Mouse (Mus musculus): Measurements from ENCODE around the gene Lrch3. TPM values are rescaled to one million over a fixed set of nuclear protein-coding genes. Genes with fewer than 3 reads are reported as not detected.
"Not testable (repeated sequence)": the region's sequence is repeated elsewhere in the genome, so short reads cannot be mapped to it uniquely, and the experiment has no call there.

Gene Lrch3
- polyA plus RNA-seq, 1 experiment = 52.7 TPM

DNA sequence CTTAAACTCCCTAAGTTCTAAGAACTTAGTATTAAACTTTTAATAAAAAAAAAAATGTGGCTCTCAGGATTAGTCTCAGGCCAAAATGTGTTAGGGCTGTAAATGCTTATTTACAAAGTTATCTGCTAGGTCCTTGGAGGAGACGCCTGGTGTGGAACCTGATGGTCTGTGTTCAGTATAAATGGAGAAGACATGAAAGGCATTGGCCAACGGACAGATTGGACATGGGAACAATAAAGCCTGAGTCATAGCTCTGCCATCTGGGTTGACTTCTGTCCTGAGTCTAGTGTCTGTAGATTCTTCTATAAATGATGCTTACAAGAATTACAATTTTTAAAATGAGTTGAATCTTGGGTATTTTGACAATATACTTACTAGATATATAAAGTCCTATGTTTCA, 7.7 kb upstream of the Lrch3 start:
- Histone ChIP-seq H3K4me1 (ENCODE audit: control insufficient read depth, insufficient read depth, low read length) (no peaks in the 10 kb centered on the region), H3K27ac (ENCODE audit: insufficient read depth, low read length) (no peak overlapping the region), H3K4me3 (ENCODE audit: insufficient read depth, low read length) (no peak overlapping the region)
- TF ChIP-seq POLR2A (IDR thresholded peaks at IDR 0.05; ENCODE audit: low read depth, low read length) (no peak), CTCF (IDR thresholded peaks at IDR 0.05; ENCODE audit: borderline replicate concordance, insufficient read depth, low read length) (no peak)

DNA sequence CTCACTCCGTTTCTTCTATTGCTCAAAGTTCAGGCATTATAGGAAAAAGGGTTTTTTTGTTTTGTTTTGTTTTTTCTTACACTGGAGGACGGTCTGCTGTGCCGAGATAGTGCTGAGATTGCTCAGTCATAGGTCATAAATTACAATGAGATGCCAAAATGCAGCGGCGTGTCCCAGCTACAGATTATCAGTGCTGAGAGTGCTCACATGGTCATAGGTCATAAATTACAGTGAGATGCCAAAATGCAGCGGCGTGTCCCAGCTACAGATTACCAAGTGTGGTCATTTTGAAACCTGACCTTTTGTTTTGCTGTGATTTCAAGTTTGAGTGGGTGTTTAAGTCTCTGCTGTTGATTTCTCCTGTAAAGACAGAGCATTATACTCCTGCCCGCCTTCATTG, 7.2 kb upstream of the Lrch3 start:
- Histone ChIP-seq H3K27ac (ENCODE audit: insufficient read depth, low read length) (no peak overlapping the region), H3K4me1 (ENCODE audit: control insufficient read depth, insufficient read depth, low read length) (no peaks in the 10 kb centered on the region), H3K4me3 (ENCODE audit: insufficient read depth, low read length) (no peak overlapping the region)
- TF ChIP-seq CTCF (IDR thresholded peaks at IDR 0.05; ENCODE audit: borderline replicate concordance, insufficient read depth, low read length) (no peak), POLR2A (IDR thresholded peaks at IDR 0.05; ENCODE audit: low read depth, low read length) (no peak)

DNA sequence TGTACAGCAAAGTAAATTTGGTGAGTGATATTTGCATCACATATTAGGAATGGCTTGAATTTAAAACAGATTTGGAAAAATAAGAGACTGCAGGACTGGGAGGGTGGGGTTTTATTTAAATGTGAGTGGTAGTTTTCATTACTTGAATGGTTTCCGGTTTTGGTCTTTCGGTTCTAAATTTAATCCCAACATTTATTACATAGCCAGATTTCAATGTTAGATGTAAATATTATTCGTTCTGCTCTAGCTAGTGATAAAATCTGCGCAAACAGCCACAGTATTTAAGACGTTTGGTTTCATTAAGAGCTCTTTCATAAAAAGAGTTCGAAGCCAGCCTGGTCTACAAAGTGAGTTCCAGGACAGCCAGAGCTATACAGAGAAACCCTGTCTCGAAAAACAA, 688 bp upstream of the Lrch3 start:
- H3K4me3 ChIP-seq (ENCODE audit: insufficient read depth, low read length) = no peak overlapping the region
- H3K4me1 ChIP-seq (ENCODE audit: control insufficient read depth, insufficient read depth, low read length) = no peaks in the 10 kb centered on the region
- no peak overlapping the region for H3K27ac ChIP-seq (ENCODE audit: insufficient read depth, low read length)
- TF ChIP-seq POLR2A (IDR thresholded peaks at IDR 0.05; ENCODE audit: low read depth, low read length) (no peak), CTCF (IDR thresholded peaks at IDR 0.05; ENCODE audit: borderline replicate concordance, insufficient read depth, low read length) (no peak)

GRCm38 (mm10) chr16:32915292-32916068, 1.6 kb downstream of the Lrch3 start:
- TF ChIP-seq CTCF (IDR thresholded peaks at IDR 0.05; ENCODE audit: borderline replicate concordance, insufficient read depth, low read length) (no peak), POLR2A (IDR thresholded peaks at IDR 0.05; ENCODE audit: low read depth, low read length) (no peak)
- Histone ChIP-seq H3K4me1 (ENCODE audit: control insufficient read depth, insufficient read depth, low read length) (peaks cover 4% of the 10 kb centered on the region; the same call in 1 of the 2 replicates), H3K4me3 (ENCODE audit: insufficient read depth, low read length) (peak overlapping the region; percentile 45), H3K27ac (ENCODE audit: insufficient read depth, low read length) (no peak overlapping the region)

DNA sequence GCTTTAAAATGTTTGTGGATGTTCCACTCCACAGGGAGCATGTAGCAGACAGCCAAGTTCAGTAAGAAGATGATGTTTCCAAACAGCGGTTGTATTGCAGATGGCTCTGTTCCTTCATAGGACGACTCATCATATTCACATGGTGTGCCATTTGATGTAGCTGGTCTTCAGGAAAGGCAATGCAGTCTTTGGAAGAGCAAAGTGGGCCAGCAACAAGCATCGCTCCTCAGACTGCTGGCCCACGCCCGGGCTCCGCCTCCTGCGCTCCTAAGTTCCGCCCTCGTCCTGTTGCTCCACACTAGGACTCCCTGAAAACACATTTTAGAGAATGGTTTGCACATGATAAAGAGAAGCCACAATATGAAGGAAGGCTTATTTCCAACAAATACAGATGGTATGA, 12.7 kb downstream of the Lrch3 start:
- H3K4me1 ChIP-seq (ENCODE audit: control insufficient read depth, insufficient read depth, low read length); H3K4me3 ChIP-seq (ENCODE audit: insufficient read depth, low read length); H3K27ac ChIP-seq (ENCODE audit: insufficient read depth, low read length): not testable (repeated sequence)

GRCm38 (mm10) chr16:32927044-32927443, 13.1 kb downstream of the Lrch3 start:
- Histone ChIP-seq H3K4me1 (ENCODE audit: control insufficient read depth, insufficient read depth, low read length) (peaks cover 2% of the 10 kb centered on the region; the same call in 1 of the 2 replicates), H3K27ac (ENCODE audit: insufficient read depth, low read length) (no peak overlapping the region), H3K4me3 (ENCODE audit: insufficient read depth, low read length) (no peak overlapping the region)
- no peak for TF ChIP-seq CTCF (IDR thresholded peaks at IDR 0.05; ENCODE audit: borderline replicate concordance, insufficient read depth, low read length)

- H3K4me3 ChIP-seq (ENCODE audit: insufficient read depth, low read length) = no peak overlapping the region
- no peak overlapping the region for H3K27ac ChIP-seq (ENCODE audit: insufficient read depth, low read length)
- H3K4me1 ChIP-seq (ENCODE audit: control insufficient read depth, insufficient read depth, low read length) = peaks cover 3% of the 10 kb centered on the region
- TF ChIP-seq POLR2A (IDR thresholded peaks at IDR 0.05; ENCODE audit: low read depth, low read length) = no peak
- TF ChIP-seq CTCF (IDR thresholded peaks at IDR 0.05; ENCODE audit: borderline replicate concordance, insufficient read depth, low read length) = no peak
These were observed 16.0 kb downstream of the Lrch3 start for GRCm38 (mm10) chr16:32929918-32930317.

- peak overlapping the region; percentile 62; the same call in 1 of the 2 replicates for H3K27ac ChIP-seq (ENCODE audit: insufficient read depth, low read length)
- peaks cover 7% of the 10 kb centered on the region; the same call in 1 of the 2 replicates for H3K4me1 ChIP-seq (ENCODE audit: control insufficient read depth, insufficient read depth, low read length)
- no peak overlapping the region for H3K4me3 ChIP-seq (ENCODE audit: insufficient read depth, low read length)
- TF ChIP-seq CTCF (IDR thresholded peaks at IDR 0.05; ENCODE audit: borderline replicate concordance, insufficient read depth, low read length) (no peak), POLR2A (IDR thresholded peaks at IDR 0.05; ENCODE audit: low read depth, low read length) (no peak)
These were observed 20.6 kb downstream of the Lrch3 start for GRCm38 (mm10) chr16:32934470-32934869.

DNA sequence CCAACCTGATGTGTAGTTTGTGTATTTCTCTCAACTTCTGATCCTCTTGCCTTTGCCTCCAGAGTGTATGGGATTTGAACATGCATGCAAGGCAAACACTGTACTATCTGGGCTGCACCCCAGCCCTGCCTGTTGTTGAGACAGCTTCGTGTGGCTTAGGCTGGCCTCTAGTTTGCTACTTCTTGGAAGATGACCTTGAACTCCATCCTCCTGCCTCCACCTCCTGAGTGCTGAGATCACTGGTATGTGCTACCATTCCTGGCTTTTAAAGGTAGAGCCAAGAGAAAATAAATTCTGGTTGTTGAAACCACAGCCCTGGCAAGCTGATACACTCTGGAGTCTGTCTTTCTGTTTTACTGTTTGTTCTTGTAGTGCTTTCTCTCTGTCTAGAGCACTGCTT, 21.2 kb downstream of the Lrch3 start:
- no peak for TF ChIP-seq POLR2A (IDR thresholded peaks at IDR 0.05; ENCODE audit: low read depth, low read length)
- no peak for TF ChIP-seq CTCF (IDR thresholded peaks at IDR 0.05; ENCODE audit: borderline replicate concordance, insufficient read depth, low read length)
- H3K27ac ChIP-seq (ENCODE audit: insufficient read depth, low read length) = peak overlapping the region; percentile 52

GRCm38 (mm10) chr16:32937358-32937757, 23.5 kb downstream of the Lrch3 start:
- TF ChIP-seq CTCF (IDR thresholded peaks at IDR 0.05; ENCODE audit: borderline replicate concordance, insufficient read depth, low read length) (no peak), POLR2A (IDR thresholded peaks at IDR 0.05; ENCODE audit: low read depth, low read length) (no peak)

More for the DNA sequence above, 21.2 kb downstream of the Lrch3 start:
- Histone ChIP-seq H3K4me1 (ENCODE audit: control insufficient read depth, insufficient read depth, low read length) (peaks cover 7% of the 10 kb centered on the region; the same call in 1 of the 2 replicates), H3K4me3 (ENCODE audit: insufficient read depth, low read length) (no peak overlapping the region)

DNA sequence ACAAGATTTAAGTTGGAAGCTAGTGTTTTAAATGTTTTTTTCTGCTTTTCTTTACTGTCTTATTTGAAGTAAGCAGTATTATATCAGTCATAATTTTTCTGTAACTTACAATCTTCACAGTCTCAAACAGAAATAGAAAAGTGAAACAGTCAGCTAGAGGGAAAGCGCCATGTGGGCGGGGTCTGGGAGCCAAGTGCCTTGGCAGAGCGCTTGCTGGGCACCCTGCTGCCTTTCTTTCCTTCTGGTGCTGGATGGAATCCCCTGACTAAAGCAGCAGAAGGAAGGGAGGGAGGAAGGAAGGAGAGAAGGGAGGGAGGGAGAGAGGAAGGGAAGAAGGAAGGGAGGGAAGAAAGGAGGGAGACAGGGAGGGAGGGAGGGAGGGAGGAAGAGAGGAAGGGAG, 25.4 kb downstream of the Lrch3 start:
- not testable (repeated sequence) for H3K4me1 ChIP-seq (ENCODE audit: control insufficient read depth, insufficient read depth, low read length); H3K4me3 ChIP-seq (ENCODE audit: insufficient read depth, low read length); H3K27ac ChIP-seq (ENCODE audit: insufficient read depth, low read length)

More at GRCm38 (mm10) chr16:32937358-32937757, 23.5 kb downstream of the Lrch3 start:
- H3K4me3 ChIP-seq (ENCODE audit: insufficient read depth, low read length) = no peak overlapping the region
- H3K4me1 ChIP-seq (ENCODE audit: control insufficient read depth, insufficient read depth, low read length) = peaks cover 7% of the 10 kb centered on the region; the same call in 1 of the 2 replicates
- H3K27ac ChIP-seq (ENCODE audit: insufficient read depth, low read length) = no peak overlapping the region

- H3K4me1 ChIP-seq (ENCODE audit: control insufficient read depth, insufficient read depth, low read length); H3K4me3 ChIP-seq (ENCODE audit: insufficient read depth, low read length); H3K27ac ChIP-seq (ENCODE audit: insufficient read depth, low read length): not testable (repeated sequence)
These were observed 25.8 kb downstream of the Lrch3 start for GRCm38 (mm10) chr16:32939716-32940115.

DNA sequence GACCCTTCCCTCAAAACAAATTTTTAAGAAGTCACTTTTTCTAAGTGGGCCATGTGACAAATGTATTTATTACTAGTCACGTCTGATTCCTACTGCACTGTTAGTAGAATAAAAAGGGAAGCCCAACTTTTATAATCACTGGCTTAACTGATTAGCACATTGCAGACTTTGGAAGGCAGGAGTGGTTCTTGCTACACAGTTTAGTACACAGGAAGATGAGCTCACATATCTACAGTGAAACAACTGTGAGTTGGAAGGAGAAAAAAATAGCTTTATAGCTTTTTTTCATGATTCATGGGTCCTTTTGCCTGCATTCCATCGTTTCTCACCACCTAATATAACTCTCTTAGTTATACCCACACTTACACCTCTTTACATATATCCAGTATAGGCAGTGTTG, 27.3 kb downstream of the Lrch3 start:
- H3K4me3 ChIP-seq (ENCODE audit: insufficient read depth, low read length); H3K4me1 ChIP-seq (ENCODE audit: control insufficient read depth, insufficient read depth, low read length); H3K27ac ChIP-seq (ENCODE audit: insufficient read depth, low read length): not testable (repeated sequence)
